Mouse (Mus musculus) thymus, adult 2 months (tissue): Measurements from ENCODE around the gene Gm19684. TPM values are rescaled to one million over a fixed set of nuclear protein-coding genes. Genes with fewer than 3 reads are reported as not detected.
"Not testable (repeated sequence)": the region's sequence is repeated elsewhere in the genome, so short reads cannot be mapped to it uniquely, and the experiment has no call there.

Experiments
- DNase-seq: peaks from one replicate; pipeline ENCODE4 v3.0.0; 2021
- H3K27ac ChIP-seq: fragments of 200-500 bp; 2 replicates; pipeline ENCODE4 v1.5.1; 2012; ENCODE audit warnings: low read length, control low read depth; ENCODE audit not compliant: control insufficient read depth, insufficient read depth
- H3K27me3 ChIP-seq: fragments of 200-500 bp; 2 replicates; pipeline ENCODE4 v1.6.1; 2012; ENCODE audit warnings: mild to moderate bottlenecking, low read length, moderate library complexity, mixed read lengths; ENCODE audit not compliant: control insufficient read depth, insufficient read depth
- H3K36me3 ChIP-seq: fragments of 200-500 bp; 2 replicates; pipeline ENCODE4 v1.6.1; 2012; ENCODE audit warnings: mild to moderate bottlenecking, low read length, moderate library complexity; ENCODE audit not compliant: control insufficient read depth, insufficient read depth
- H3K4me1 ChIP-seq: fragments of 200-500 bp; replicated peaks from 2 replicates; pipeline ENCODE4 v1.6.1; 2012; ENCODE audit warnings: low read length; ENCODE audit not compliant: control insufficient read depth, insufficient read depth
- H3K4me3 ChIP-seq: fragments of 200-500 bp; 2 replicates; pipeline ENCODE4 v1.5.1; 2012; ENCODE audit warnings: mild to moderate bottlenecking, low read length, control low read depth, moderate library complexity; ENCODE audit not compliant: control insufficient read depth, insufficient read depth
- POLR2A ChIP-seq: fragments of 200-500 bp; IDR thresholded peaks from 2 replicates; pipeline ENCODE4 v1.6.1; 2012; ENCODE audit warnings: mild to moderate bottlenecking, low read length, control low read depth, moderate library complexity; ENCODE audit not compliant: control insufficient read depth, poor library complexity, insufficient read depth; ENCODE audit errors: extremely low read depth
- WGBS: fragments of 180-500 bp; shearing (Covaris S2); methylation state at CpG from one replicate; pipeline ENCODE4 v1.1.7; 2018; 5-methylcytosine and 5-hydroxymethylcytosine counted together
- polyA plus RNA-seq: library from polyadenylated mRNA; depleted of rRNA; stranded (reverse); fragments of >200 nt; gene quantifications from 2 replicates; pipeline ENCODE4 v1.2.3, GENCODE M21; 2012; rRNA removed

Gene Gm19684
- polyA plus RNA-seq, 1 experiment: 1.4 TPM

DNA sequence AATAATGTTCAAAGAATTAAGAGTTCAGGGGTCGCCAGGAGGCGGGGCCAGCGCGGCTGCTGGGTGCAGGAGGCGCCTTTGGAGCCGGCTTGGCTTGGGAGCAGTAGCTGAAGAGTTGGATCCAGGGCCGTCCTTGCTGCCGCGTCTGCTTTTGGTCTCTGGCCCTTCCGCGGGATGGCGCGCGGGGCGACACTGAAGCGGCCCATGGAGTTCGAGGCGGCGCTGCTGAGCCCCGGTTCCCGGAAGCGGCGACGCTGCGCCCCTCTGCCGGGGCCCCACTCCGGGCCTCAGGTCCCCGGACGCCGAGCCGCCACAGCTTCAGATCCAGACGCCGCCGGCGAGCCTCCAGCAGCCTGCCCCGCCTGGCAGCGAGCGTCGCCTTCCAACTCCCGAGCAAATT lies 57.5 kb downstream of the Gm19684 start:
- peak; percentile 32; the same call in 1 of the 2 replicates for TF ChIP-seq POLR2A
- not testable (repeated sequence) for H3K27ac ChIP-seq, H3K27me3 ChIP-seq, H3K4me1 ChIP-seq, H3K36me3 ChIP-seq
- WGBS: under 1% methylated on average over 40 of the region's 40 CpGs
- DNase-seq: peak; percentile 61
- H3K4me3 ChIP-seq: peak overlapping the region; percentile 66

Other genes starting within 250 kb of the Gm19684 start
- 174 and 182 TPM in 2 replicates for gene Dhx16, start 241.9 kb upstream of the Gm19684 start, polyA plus RNA-seq
- 73.4 and 86.8 TPM in 2 replicates for gene 2310061I04Rik, start 224.2 kb upstream of the Gm19684 start, polyA plus RNA-seq
- 63.9 and 64.9 TPM in 2 replicates for gene Atat1, start 211.6 kb upstream of the Gm19684 start, polyA plus RNA-seq
- gene Mrps18b, start 205.3 kb upstream of the Gm19684 start, polyA plus RNA-seq: 67.6 and 69.7 TPM in 2 replicates
- 63.0 and 65.6 TPM in 2 replicates for gene Ppp1r10, start 205.2 kb upstream of the Gm19684 start, polyA plus RNA-seq
- 128 and 132 TPM in 2 replicates for gene Abcf1, start 151.9 kb upstream of the Gm19684 start, polyA plus RNA-seq
- 37.9 and 45.5 TPM in 2 replicates for gene Gnl1, start 141.8 kb upstream of the Gm19684 start, polyA plus RNA-seq
- 35.5 and 42.6 TPM in 2 replicates for gene Prr3, start 141.4 kb upstream of the Gm19684 start, polyA plus RNA-seq
- 15.0 and 20.4 TPM in 2 replicates for gene H2-T24, start 101.1 kb upstream of the Gm19684 start, polyA plus RNA-seq
- gene H2-T23, start 88.8 kb upstream of the Gm19684 start, polyA plus RNA-seq: 380 and 457 TPM in 2 replicates
- 105 and 119 TPM in 2 replicates for gene H2-T22, start 78.9 kb upstream of the Gm19684 start, polyA plus RNA-seq
- 0.22 TPM in 1 of 2 replicates, not detected in the other for gene Gm6034, start 78.7 kb upstream of the Gm19684 start, polyA plus RNA-seq
- gene Gm11127, start 63.3 kb upstream of the Gm19684 start, polyA plus RNA-seq: 0.39 and 0.61 TPM in 2 replicates
- gene Gm7030, start 7.7 kb downstream of the Gm19684 start, polyA plus RNA-seq: 1.7 and 2.4 TPM in 2 replicates
- 20.1 and 20.8 TPM in 2 replicates for gene Gm8909, start 46.9 kb downstream of the Gm19684 start, polyA plus RNA-seq
- 1.7 and 2.5 TPM in 2 replicates for gene H2-T3, start 68.6 kb downstream of the Gm19684 start, polyA plus RNA-seq
- gene Rpp21, start 136.4 kb downstream of the Gm19684 start, polyA plus RNA-seq: 124 and 160 TPM in 2 replicates
- 51.1 and 56.1 TPM in 2 replicates for gene Trim39, start 150.6 kb downstream of the Gm19684 start, polyA plus RNA-seq
- gene H2-M10.2, start 164.8 kb downstream of the Gm19684 start, polyA plus RNA-seq: not detected in 2 replicates
- gene H2-M10.1, start 204.5 kb downstream of the Gm19684 start, polyA plus RNA-seq: 0.10 and 0.13 TPM in 2 replicates
- not detected in 2 replicates for gene H2-M10.3, start 246.7 kb downstream of the Gm19684 start, polyA plus RNA-seq